Mouse (Mus musculus) Muller cell, postnatal 12 days (primary cell): ENCODE results near the gene Npas4.
"Not testable (repeated sequence)": the region's sequence is repeated elsewhere in the genome, so short reads cannot be mapped to it uniquely, and the experiment has no call there.

ENCODE experiments used
- DNase-seq: peaks from one replicate; pipeline ENCODE4 v3.0.0-alpha.2; 2015; ENCODE audit errors: inconsistent ontology term

Npas4 gene

DNA sequence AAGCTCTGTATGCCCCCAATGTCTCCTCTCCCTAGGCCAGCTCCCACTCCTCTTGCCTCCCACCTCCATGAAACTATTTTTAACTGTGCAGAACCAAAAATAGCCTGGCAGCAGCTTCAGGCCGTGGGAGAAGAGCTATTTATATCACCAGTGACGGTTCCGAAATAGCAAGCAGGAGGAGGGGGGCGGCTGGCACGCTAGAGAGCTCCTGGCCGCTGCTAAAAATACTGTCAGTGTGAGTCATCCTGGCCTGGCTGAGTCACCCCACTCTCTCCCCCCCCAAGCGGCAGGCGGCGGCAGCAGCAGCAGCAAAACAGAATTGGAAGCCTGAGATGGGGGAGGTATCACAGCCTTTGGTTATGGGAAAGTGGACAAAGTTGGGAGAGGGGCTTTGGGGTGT is 2.8 kb upstream of the Npas4 start:
- peak; percentile 97 for DNase-seq

DNA sequence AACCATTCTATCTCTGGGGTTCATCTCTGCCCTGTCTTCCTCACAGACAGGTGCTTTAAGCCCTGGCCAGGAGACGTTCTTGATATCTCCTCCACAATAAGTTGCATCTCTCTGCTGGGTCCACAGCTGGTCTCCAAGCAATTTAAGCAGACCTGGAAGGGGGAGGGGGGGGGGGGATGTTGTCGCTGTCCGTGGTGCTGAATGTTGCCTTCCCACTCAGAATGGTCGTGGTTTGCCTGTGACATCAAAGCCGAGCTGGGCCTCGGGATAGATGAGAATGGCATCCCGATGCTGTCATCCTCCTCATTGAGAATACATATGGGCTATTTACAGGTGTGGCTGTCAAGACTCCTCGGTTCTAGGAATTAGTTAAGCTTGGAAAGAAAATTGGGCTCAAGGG is 2.3 kb upstream of the Npas4 start:
- no peak for DNase-seq

DNA sequence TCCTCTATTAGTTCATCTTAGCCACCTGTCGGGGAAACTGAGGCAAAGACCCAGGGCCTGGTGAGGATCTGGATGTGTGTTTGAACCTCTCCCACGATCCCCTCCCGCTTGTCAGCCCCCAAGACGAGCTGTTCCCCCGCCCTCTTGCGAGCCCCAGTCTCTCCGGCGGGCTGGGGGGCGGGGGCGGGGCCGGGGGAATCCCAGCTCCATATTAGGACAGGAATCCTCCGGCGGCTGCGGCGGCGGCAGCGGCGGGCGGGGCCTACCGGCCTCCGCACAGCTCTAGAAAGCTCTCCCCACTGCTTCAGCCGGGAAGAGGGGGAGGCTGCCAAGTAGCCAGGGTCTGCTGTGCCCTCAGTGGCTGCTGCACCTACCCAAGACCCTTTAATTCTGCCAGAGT is 600 bp upstream of the Npas4 start:
- no peak for DNase-seq

DNA sequence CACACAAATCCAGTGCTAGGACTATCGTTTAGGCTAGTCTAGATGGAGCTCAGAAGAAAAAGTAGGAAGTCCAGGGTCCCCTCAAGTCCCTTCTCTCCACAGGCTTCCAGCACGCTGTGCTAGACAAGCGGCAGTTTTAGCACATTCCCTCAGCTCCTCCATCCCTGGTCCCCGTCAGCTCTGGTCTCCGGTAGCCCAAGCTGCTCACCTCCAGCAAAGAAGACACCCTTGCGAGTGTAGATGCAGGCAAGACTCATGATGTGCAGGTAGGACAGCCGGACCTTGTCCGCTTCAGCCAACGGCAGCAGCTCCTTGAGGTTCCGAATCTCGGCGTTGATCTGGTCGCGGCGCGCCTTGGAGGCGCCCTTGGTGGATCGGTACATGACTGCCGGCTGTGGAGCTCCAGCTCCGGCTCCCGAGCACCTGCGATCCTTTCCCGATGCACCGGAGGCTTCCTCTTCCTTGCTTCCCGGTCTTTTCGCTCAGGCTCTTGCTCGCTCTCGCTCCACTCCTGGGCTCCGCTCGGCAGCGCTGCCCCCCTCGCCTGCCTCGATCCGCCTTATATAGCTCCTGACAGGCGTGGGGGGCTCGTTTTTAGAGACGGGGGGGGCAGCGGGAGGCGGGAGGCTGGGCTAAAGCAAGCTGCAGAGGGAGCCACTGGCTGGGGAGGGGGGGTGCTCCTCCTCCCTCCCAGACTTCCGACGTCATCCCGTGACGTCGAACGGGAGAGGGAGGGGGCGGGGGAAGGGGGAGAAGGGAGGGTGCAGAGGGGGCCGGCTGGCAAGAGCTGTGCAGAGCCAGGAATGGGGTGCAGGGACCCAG is 471 bp downstream of the Npas4 start:
- no peak for DNase-seq

DNA sequence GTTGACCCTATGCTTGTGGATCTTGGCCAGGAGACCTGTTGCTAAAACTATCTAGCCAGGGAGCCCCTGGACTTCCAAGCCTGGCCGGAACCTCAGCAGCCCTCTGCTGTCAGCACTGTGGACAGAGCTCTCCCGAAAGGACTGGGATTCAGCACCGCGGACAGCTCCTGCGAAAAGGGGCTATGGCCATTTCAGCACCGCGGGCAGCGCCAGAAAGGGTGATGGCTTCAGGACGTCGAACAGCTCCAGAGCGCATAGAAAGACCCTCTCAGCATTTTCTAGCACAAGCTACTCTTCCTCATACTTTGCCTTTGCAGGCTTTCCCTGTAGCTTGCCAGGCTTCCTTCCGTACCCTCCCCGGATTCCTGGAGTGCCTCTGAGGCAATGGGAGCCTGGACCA is 1.1 kb downstream of the Npas4 start:
- peak; percentile 81 for DNase-seq

DNA sequence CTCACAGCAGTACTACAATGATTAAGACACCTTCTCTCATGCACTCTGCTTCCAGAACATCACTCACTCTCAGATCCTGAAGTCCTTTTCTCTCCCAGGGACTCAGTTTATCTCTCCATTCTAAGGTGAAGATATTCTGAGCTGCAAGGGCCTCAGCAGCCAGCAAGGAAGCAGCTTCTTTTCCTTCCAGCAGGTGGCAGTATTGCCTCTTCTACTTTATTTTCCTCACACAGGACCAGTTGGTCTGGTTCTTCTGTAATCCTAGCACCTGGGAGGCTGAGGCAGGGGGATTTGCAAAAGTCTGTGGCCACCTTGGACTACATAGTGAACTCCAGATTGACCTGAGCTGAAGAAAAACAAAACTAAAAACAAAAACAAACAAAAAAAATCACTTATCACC is 8.3 kb downstream of the Npas4 start:
- DNase-seq: peak; percentile 54

DNA sequence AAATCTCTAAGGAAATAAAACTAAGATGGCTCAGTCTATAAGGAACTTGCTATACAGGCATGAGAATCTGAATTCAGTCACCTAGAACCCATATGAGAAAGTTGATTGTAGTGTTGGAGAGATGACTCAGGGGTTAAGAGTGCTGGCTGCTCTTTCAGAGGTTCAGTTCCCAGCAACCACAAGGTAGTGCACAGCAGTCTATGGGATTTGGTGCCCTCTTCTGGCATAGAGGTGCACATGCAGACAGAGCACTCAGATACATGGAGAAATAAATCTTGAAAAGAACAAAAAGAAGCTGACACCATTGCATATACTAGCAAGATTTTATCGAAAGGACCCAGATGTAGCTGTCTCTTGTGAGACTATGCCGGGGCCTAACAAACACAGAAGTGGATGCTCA is 21.9 kb downstream of the Npas4 start:
- DNase-seq: no peak

DNA sequence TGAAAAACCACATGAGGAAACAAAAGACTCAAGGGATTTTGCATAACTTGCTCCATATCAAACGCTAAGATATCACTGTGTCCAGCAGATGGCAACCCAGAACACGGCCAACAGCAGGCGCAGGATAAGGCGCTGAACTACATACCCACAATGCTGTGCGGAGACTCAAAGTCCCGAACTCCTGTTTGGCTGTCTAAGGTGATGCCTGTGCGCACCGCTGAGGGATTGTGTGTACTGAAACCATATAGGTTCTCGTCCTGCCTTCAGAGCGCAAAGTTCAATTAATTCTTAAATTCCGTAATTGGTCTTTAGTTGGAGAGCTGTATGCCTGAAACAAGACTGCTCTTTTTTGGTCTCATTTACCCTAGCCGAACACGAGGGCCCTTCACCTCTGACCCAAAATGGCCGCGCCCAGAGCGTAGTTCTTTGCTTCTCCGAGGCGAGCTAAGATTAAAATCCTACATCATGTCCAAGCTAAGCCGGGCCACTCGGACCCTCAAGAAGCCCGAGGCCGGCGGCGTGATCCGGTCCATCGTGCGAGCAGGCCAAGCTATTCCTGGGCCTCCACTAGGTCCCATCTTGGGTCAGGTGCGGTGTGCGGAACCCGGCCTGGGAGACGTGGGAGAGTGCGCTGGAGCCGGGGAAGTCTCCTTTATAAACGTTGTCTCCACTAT is 28.1 kb downstream of the Npas4 start, which contains the start of gene Mrpl11:
Gene Mrpl11 (plus strand): TSS at position 220 of the 674 bp plus-strand sequence.
- DNase-seq: peak; percentile 94

DNA sequence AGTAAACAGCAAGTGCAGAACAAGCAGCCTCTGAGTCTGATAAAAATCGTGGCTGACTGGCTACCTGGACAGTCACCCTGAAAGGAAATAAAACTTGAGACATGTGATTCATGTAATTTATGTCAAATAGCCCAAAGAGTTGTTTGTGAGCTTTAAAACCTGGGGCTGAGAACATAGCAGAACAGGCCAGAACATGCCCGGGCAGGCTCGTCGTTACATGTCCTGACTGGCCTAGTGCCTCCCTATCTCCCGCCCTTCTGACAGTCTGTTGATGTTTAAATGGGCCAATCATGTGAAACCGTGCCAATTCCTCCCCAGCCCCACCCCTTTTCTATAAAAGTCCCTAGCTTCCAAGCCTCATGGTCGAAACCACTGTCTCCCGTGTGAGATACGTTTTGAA is 41.5 kb downstream of the Npas4 start:
- DNase-seq: not testable (repeated sequence)

DNA sequence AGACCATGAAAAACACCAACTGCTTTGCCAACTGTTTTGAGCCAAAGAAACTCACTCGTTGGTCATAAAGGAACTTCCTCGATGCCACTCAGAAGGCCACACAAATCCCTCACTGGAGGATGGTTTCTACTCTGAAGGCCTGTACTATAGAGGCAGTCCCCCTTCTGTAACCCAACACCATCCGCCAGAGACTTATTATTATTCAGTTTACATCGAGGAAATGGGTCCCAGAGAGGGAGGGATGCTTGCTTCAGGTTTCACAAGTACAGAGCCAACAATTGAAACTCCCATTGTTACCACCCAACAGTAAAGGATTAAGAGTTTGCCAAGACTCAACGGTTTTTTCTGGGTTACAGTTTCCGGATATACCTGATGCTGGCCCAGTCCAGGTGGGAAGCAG is 44.6 kb downstream of the Npas4 start:
- no peak for DNase-seq

DNA sequence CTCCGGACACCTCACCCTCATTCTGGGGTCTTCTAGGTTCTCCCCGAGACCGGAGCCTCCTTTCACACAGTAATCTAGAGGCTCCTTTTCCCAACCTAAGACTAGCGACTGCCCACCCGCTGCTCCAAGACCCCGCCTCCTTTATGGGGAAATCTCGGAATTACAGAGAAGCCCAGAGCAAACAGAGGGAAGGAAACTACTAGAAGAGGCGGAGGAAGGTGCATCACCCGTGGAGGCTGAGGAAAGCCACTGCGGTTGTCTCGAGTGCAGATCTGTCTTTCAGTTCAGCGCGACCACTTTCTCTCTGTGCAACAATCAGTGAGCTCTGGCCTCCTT is 46.9 kb downstream of the Npas4 start:
- DNase-seq: no peak

DNA sequence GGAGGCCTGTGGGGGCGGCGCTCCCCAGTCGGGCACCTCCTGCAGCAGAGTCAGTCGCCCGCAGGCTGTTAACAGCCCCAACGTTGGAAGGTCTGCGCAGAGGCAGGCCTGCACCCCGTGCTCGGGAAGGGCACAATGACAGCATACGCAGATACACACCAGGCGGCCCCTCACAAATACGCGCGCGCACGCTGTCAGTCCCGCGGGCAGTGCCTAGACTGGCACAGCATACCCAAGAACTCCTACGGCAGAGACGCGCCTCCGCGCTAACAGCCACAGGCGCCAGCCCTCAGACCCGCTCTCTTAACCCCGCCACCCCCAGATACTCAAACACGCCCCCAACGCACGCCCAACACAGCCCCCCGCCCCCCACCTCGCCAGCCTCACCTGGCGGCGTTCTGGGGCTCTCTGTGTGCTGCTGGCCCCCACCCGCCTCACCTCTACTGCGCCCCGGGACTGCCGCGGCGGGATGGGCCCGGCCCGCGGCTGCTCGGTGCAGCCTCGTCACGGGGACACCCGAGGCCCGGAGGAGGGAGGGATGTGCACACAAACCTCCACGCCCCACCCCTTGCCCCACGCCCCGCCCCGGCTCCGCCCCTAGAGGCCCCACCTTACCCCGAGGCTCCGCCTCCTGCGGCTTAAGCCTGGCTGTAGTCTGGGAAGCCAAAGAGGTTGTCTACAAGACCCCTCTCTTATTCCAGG is 47.4 kb downstream of the Npas4 start, which contains the start of gene Peli3:
Gene Peli3 (minus strand): TSS at position 577 of the 702 bp plus-strand sequence.
- DNase-seq: peak; percentile 92

DNA sequence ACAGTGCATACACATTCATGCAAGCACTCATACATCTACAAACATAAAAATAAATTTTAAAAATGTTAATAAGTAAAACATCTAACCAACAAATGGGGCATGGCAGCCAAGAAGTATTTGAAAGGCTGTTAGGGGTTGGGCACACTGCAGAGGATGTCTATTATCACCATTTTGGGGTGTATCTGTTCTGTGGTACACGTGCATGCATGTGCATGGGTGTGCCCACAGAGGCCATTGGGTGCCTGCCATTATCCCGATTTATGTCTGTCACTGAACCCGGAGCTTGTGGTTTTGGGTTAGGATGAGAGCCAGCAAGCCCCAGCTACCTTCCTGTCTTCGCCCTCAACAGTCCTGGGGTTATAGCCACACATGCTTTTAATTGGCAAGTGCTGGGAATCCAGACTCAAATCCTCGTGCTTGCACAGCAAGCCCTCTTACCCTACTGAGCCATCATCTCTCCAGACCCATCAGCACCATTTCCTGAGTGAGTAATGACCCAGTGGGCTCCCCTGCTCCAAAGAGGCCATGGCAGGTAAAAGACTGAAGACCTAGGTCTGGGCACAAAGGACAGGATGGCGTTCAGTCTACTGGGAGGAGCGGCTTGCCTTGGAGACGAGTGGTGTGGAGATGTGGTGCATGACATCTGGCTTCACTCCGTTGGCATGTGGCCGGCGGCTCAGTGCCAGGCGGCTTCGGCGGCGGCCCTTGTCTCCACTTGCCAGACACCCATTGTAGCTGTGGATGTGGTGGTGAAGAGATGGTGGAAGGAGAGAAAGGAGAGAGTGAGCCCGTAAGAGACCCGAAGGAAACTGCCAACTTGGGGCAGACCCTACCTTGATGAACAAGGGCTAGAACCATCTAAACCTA is 52.4 kb downstream of the Npas4 start:
- peak; percentile 5 for DNase-seq

DNA sequence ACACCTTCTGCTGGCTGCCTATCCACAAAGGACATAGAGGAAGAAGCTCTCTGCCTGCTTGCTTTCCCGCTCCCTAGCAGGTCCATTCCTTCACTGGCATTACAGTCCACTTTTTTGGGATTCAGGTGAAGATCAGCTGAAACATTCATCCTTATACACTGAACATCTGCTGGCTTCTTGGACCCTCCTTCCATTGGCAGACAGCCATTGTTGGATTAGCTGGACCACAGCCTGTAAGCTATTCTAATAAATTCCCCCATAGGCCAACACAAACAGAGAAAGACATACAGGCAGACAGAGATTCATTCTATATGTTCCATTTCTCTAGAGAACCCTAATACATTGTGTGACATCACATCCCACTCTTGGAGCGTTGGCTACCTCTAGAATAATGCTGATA is 53.2 kb downstream of the Npas4 start:
- no peak for DNase-seq
